Mouse (Mus musculus) liver, embryonic 11.5 days (tissue): Measurements from ENCODE around the gene Dscaml1. TPM values are rescaled to one million over a fixed set of nuclear protein-coding genes. Genes with fewer than 3 reads are reported as not detected.

Experiments used
- ATAC-seq: fragments of 200-750 bp; cut with Nextera tagmentation; replicated peaks from 2 replicates; pipeline ENCODE4 v1.8.0; 2017; ENCODE audit warnings: moderate number of reproducible peaks, mild to moderate bottlenecking, moderate TSS enrichment, moderate library complexity; ENCODE audit not compliant: low FRiP score
- DNase-seq: peaks from one replicate; pipeline ENCODE4 v3.0.0-alpha.2; 2017; ENCODE audit warnings: low spot score
- H3K27ac ChIP-seq: fragments of 300-500 bp; sonication (generic); 2 replicates; pipeline ENCODE4 v1.5.1; 2014; ENCODE audit warnings: mild to moderate bottlenecking, low read depth, low read length, control low read depth
- H3K27me3 ChIP-seq: fragments of 300-500 bp; sonication (generic); replicated peaks from 2 replicates; pipeline ENCODE4 v1.6.1; 2014; ENCODE audit warnings: low read length, mixed read lengths; ENCODE audit not compliant: control insufficient read depth, insufficient read depth
- H3K36me3 ChIP-seq: fragments of 300-500 bp; sonication (generic); 2 replicates; pipeline ENCODE4 v1.6.1; 2014; ENCODE audit warnings: mild to moderate bottlenecking, low read length, moderate library complexity, mixed read lengths; ENCODE audit not compliant: control insufficient read depth, insufficient read depth
- H3K4me1 ChIP-seq: fragments of 300-500 bp; sonication (generic); replicated peaks from 2 replicates; pipeline ENCODE4 v1.6.1; 2014; ENCODE audit warnings: low read length, mixed read lengths; ENCODE audit not compliant: control insufficient read depth, insufficient read depth
- H3K4me2 ChIP-seq: fragments of 300-500 bp; sonication (generic); 2 replicates; pipeline ENCODE4 v1.6.1; 2014; ENCODE audit warnings: mild to moderate bottlenecking, control low read depth, moderate library complexity
- H3K4me3 ChIP-seq: fragments of 300-500 bp; sonication (generic); 2 replicates; pipeline ENCODE4 v1.5.1; 2014; ENCODE audit warnings: low read depth, low read length, control low read depth
- H3K9ac ChIP-seq: fragments of 300-500 bp; sonication (generic); 2 replicates; pipeline ENCODE4 v1.6.1; 2014; ENCODE audit warnings: low read depth, low read length, control low read depth
- H3K9me3 ChIP-seq: fragments of 300-500 bp; sonication (generic); 2 replicates; pipeline ENCODE4 v1.6.1; 2016; ENCODE audit warnings: low read length, inconsistent platforms, mixed read lengths; ENCODE audit not compliant: control insufficient read depth
- whole genome bisulfite sequencing: fragments of 180-500 bp; shearing (Covaris S2); extraction: QIAGEN DNeasy Blood & Tissue Kit; methylation state at CpG from one replicate; pipeline ENCODE4 v1.1.7; 2014; 5-methylcytosine and 5-hydroxymethylcytosine counted together
- polyA plus RNA-seq: library from polyadenylated mRNA; unstranded; fragments of >200 nt; fragmentation: Nextera tagmentation; extraction: Ambion mirVana; gene quantifications from 2 replicates; pipeline ENCODE4 v1.2.1, GENCODE M21; 2014

The Dscaml1 gene
- polyA plus RNA-seq, 1 experiment from 2014 or later: 0.27 TPM

GRCm38 (mm10) chr9:45480936-45481335 is 54.5 kb downstream of the Dscaml1 start:
- Histone ChIP-seq H3K36me3 (no peaks in the 10 kb centered on the region), H3K4me2 (no peak overlapping the region), H3K9ac (no peak overlapping the region), H3K4me1 (no peaks in the 10 kb centered on the region), H3K27me3 (no peaks in the 10 kb centered on the region), H3K4me3 (no peak overlapping the region), H3K9me3 (no peaks in the 10 kb centered on the region), H3K27ac (no peak overlapping the region)
- WGBS: 81% methylated on average over 9 of the region's 9 CpGs
- DNase-seq (no peak), ATAC-seq (no peak)

- WGBS: 71% methylated on average over 4 of the region's 4 CpGs
- no peak overlapping the region for H3K4me3 ChIP-seq
- ATAC-seq: no peak
- H3K36me3 ChIP-seq: no peaks in the 10 kb centered on the region
- no peak overlapping the region for H3K27ac ChIP-seq
- no peak overlapping the region for H3K9ac ChIP-seq
- H3K4me1 ChIP-seq: no peaks in the 10 kb centered on the region
- no peak overlapping the region for H3K4me2 ChIP-seq
- no peaks in the 10 kb centered on the region for H3K27me3 ChIP-seq
- H3K9me3 ChIP-seq: no peaks in the 10 kb centered on the region
- no peak for DNase-seq
These were observed 60.2 kb downstream of the Dscaml1 start for GRCm38 (mm10) chr9:45486665-45487074.

GRCm38 (mm10) chr9:45487179-45487801 is 60.9 kb downstream of the Dscaml1 start:
- H3K4me3 ChIP-seq: no peak overlapping the region
- H3K27ac ChIP-seq: no peak overlapping the region
- H3K4me1 ChIP-seq: no peaks in the 10 kb centered on the region
- 77% methylated on average over 12 of the region's 12 CpGs for WGBS
- DNase-seq (no peak), ATAC-seq (no peak)
- no peak overlapping the region for H3K9ac ChIP-seq
- H3K9me3 ChIP-seq: no peaks in the 10 kb centered on the region
- no peaks in the 10 kb centered on the region for H3K36me3 ChIP-seq
- H3K4me2 ChIP-seq: no peak overlapping the region
- no peaks in the 10 kb centered on the region for H3K27me3 ChIP-seq

GRCm38 (mm10) chr9:45490899-45491298 is 64.5 kb downstream of the Dscaml1 start:
- Histone ChIP-seq H3K27me3 (no peaks in the 10 kb centered on the region; the same call in 1 of the 2 replicates), H3K4me2 (no peak overlapping the region), H3K9ac (no peak overlapping the region), H3K4me3 (no peak overlapping the region), H3K36me3 (no peaks in the 10 kb centered on the region), H3K9me3 (no peaks in the 10 kb centered on the region), H3K4me1 (no peaks in the 10 kb centered on the region), H3K27ac (no peak overlapping the region)
- ATAC-seq (no peak), DNase-seq (no peak)
- 83% methylated on average over 2 of the region's 2 CpGs for WGBS

- no peak for ATAC-seq
- no peaks in the 10 kb centered on the region for H3K9me3 ChIP-seq
- 77% methylated on average over 3 of the region's 3 CpGs for WGBS
These were observed 68.5 kb downstream of the Dscaml1 start for GRCm38 (mm10) chr9:45494889-45495288.

GRCm38 (mm10) chr9:45496340-45496739 is 69.9 kb downstream of the Dscaml1 start:
- no peak for DNase-seq
- WGBS: 83% methylated on average over 3 of the region's 3 CpGs
- no peak for ATAC-seq
- no peak overlapping the region for H3K4me2 ChIP-seq
- H3K27me3 ChIP-seq: no peaks in the 10 kb centered on the region; the same call in 1 of the 2 replicates
- no peaks in the 10 kb centered on the region for H3K4me1 ChIP-seq
- no peaks in the 10 kb centered on the region for H3K36me3 ChIP-seq
- H3K27ac ChIP-seq: no peak overlapping the region
- no peak overlapping the region for H3K4me3 ChIP-seq
- H3K9me3 ChIP-seq: no peaks in the 10 kb centered on the region
- H3K9ac ChIP-seq: no peak overlapping the region

More at GRCm38 (mm10) chr9:45494889-45495288, 68.5 kb downstream of the Dscaml1 start:
- Histone ChIP-seq H3K27ac (no peak overlapping the region), H3K4me2 (no peak overlapping the region), H3K9ac (no peak overlapping the region), H3K36me3 (no peaks in the 10 kb centered on the region), H3K4me3 (no peak overlapping the region), H3K4me1 (no peaks in the 10 kb centered on the region), H3K27me3 (no peaks in the 10 kb centered on the region; the same call in 1 of the 2 replicates)
- no peak for DNase-seq

GRCm38 (mm10) chr9:45496944-45497343 is 70.5 kb downstream of the Dscaml1 start:
- DNase-seq (no peak), ATAC-seq (no peak)
- H3K9ac ChIP-seq: no peak overlapping the region
- H3K27me3 ChIP-seq: no peaks in the 10 kb centered on the region; the same call in 1 of the 2 replicates
- WGBS: 53% methylated on average over 1 of the region's 1 CpGs
- H3K27ac ChIP-seq: no peak overlapping the region
- H3K4me1 ChIP-seq: no peaks in the 10 kb centered on the region
- H3K36me3 ChIP-seq: no peaks in the 10 kb centered on the region
- H3K4me3 ChIP-seq: no peak overlapping the region
- no peaks in the 10 kb centered on the region for H3K9me3 ChIP-seq
- H3K4me2 ChIP-seq: no peak overlapping the region

GRCm38 (mm10) chr9:45499267-45499666 is 72.8 kb downstream of the Dscaml1 start:
- no peaks in the 10 kb centered on the region for H3K36me3 ChIP-seq
- peaks cover 4% of the 10 kb centered on the region; the same call in 1 of the 2 replicates for H3K4me1 ChIP-seq
- no peak overlapping the region for H3K4me3 ChIP-seq
- H3K27me3 ChIP-seq: no peaks in the 10 kb centered on the region
- WGBS: 39% methylated on average over 10 of the region's 10 CpGs
- ATAC-seq: no peak
- no peak overlapping the region for H3K9ac ChIP-seq
- no peak for DNase-seq
- H3K9me3 ChIP-seq: no peaks in the 10 kb centered on the region
- H3K4me2 ChIP-seq: no peak overlapping the region
- H3K27ac ChIP-seq: no peak overlapping the region

GRCm38 (mm10) chr9:45500071-45500595 is 73.7 kb downstream of the Dscaml1 start:
- Histone ChIP-seq H3K4me2 (no peak overlapping the region), H3K36me3 (no peaks in the 10 kb centered on the region), H3K9ac (no peak overlapping the region), H3K27ac (no peak overlapping the region), H3K4me1 (peaks cover 8% of the 10 kb centered on the region), H3K27me3 (no peaks in the 10 kb centered on the region), H3K9me3 (no peaks in the 10 kb centered on the region), H3K4me3 (no peak overlapping the region)
- no peak for DNase-seq
- WGBS: 80% methylated on average over 3 of the region's 3 CpGs
- no peak for ATAC-seq
